Mouse (Mus musculus) cerebellum, adult 2 months (tissue): ENCODE measurements around the gene Ppp2ca.

Experiments
- CTCF ChIP-seq: fragments of 200-500 bp; IDR thresholded peaks from 2 replicates; pipeline ENCODE4 v1.5.1; 2011; ENCODE audit warnings: low read depth, mild to moderate bottlenecking, control low read depth, low read length, moderate library complexity, borderline replicate concordance; ENCODE audit not compliant: insufficient read depth
- POLR2A ChIP-seq: fragments of 200-500 bp; IDR thresholded peaks from 2 replicates; pipeline ENCODE4 v1.6.1; 2011; ENCODE audit warnings: low read length, control low read depth, borderline replicate concordance; ENCODE audit not compliant: insufficient read depth

- TF ChIP-seq POLR2A (no peak), CTCF (no peak)
These were observed 24.8 kb upstream of the Ppp2ca start for GRCm38 (mm10) chr11:52073528-52074170.
